Mouse (Mus musculus) G1E (cell line): ENCODE results near the gene Tfpi.

ENCODE experiments used
- CTCF ChIP-seq: IDR thresholded peaks from 2 replicates; pipeline ENCODE4 v1.5.1; 2012; ENCODE audit warnings: low read depth, low read length, inconsistent platforms, mixed read lengths
- GATA1 ChIP-seq: IDR thresholded peaks from 2 replicates; pipeline ENCODE4 v1.6.1; 2012; ENCODE audit warnings: borderline replicate concordance, low read length, inconsistent platforms, mixed read lengths
- GATA2 ChIP-seq: IDR thresholded peaks from 2 replicates; pipeline ENCODE4 v1.6.1; 2012; ENCODE audit warnings: low read depth, low read length, inconsistent platforms, borderline replicate concordance
- TAL1 ChIP-seq: conservative IDR thresholded peaks from 2 replicates; pipeline ENCODE4 v1.6.1; 2012; ENCODE audit warnings: low read depth, low read length, inconsistent platforms, mixed read lengths

- TF ChIP-seq CTCF: no peak
- TF ChIP-seq GATA1: no peak
- no peak for TF ChIP-seq TAL1
- TF ChIP-seq GATA2: no peak
These were observed 22.3 kb upstream of the Tfpi start for GRCm38 (mm10) chr2:84498921-84499320.
